10 mouse cellular contexts compared by ENCODE assay signal in the genomic region with DNA sequence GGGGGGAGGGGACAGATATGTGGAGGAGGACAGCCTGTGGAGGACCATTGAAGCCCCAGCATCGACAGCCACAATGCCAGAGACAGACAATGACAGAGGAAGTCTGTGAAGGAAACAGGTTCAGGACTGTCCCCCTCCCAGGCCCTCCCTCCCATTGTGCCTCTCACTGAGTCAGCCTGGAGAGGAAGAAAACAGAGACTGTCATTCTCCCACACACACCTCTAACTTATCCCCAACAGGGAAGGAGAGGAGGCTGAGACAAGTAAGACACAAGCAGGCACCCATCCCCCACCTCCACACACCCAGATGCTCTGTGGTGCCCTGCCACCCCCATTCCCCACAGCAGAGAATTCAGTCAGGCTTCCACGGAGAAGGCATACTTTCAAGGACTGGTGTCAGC.
DNase-seq lines count a peak whose midpoint lies in the region; ATAC-seq and TF ChIP-seq lines count a peak whose summit lies in the region.
"Had no signal": no experiment of that assay in that cellular context is flagged by ENCODE, and none has a peak within 500 bp of the region (broad histone marks: within the 10 kb centered on the region; RNA-seq: fewer than 3 reads in every experiment).

No protein-coding gene starts in this region.

- no peaks in the 10 kb centered on the region for H3K36me3 ChIP-seq in heart, embryonic 14.5 days (ENCODE audit: control insufficient read depth, insufficient read depth, low read length)
- no peaks in the 10 kb centered on the region for H3K36me3 ChIP-seq in heart, embryonic 12.5 days
- no peaks in the 10 kb centered on the region for H3K36me3 ChIP-seq in heart, embryonic 15.5 days
- H3K36me3 ChIP-seq in liver, postnatal 0 days (replicated peaks; ENCODE audit: insufficient read depth, low read length) = no peaks in the 10 kb centered on the region

- no peak for TF ChIP-seq CTCF in lung, adult 2 months (IDR thresholded peaks at IDR 0.05; ENCODE audit: insufficient read depth, low read length)
- no peak for TF ChIP-seq CTCF in liver, postnatal 0 days (IDR thresholded peaks at IDR 0.05; ENCODE audit: low read depth)

- no peak overlapping the region for H3K4me3 ChIP-seq in heart, embryonic 14.5 days (ENCODE audit: control insufficient read depth in 1 of 2, insufficient read depth in 1 of 2, low read depth in 1 of 2, low read length in 2 of 2)
- no peak overlapping the region for H3K4me3 ChIP-seq in heart, embryonic 12.5 days
- H3K4me3 ChIP-seq in lung, adult 2 months (replicated peaks; ENCODE audit: extremely low read depth, low read depth, low read length) = no peak overlapping the region
- H3K4me3 ChIP-seq in heart, embryonic 15.5 days = no peak overlapping the region
- no peak overlapping the region for H3K4me3 ChIP-seq in liver, postnatal 0 days (ENCODE audit: low read depth, low read length)

- H3K4me2 ChIP-seq in heart, embryonic 14.5 days (ENCODE audit: low read length) = no peak overlapping the region
- no peak overlapping the region for H3K4me2 ChIP-seq in heart, embryonic 12.5 days
- H3K4me2 ChIP-seq in heart, embryonic 15.5 days = no peak overlapping the region
- H3K4me2 ChIP-seq in liver, postnatal 0 days (ENCODE audit: low read depth, low read length) = peak overlapping the region; percentile 16; the same call in 1 of the 2 replicates

- peak; percentile 17 for DNase-seq in lung, postnatal 25 days (ENCODE audit: low spot score)
- no peak for DNase-seq in lung, adult 2 months
- DNase-seq in liver, postnatal 0 days = no peak
- DNase-seq in left cerebral cortex, adult 9 months (ENCODE audit: low spot score in 2 of 2) = no peak
- no peak for DNase-seq in thymus, postnatal 14 days
- DNase-seq: left cerebral cortex, postnatal 4 days had no signal

- H3K9me3 ChIP-seq in heart, embryonic 14.5 days (ENCODE audit: control insufficient read depth, low read length) = no peaks in the 10 kb centered on the region
- no peaks in the 10 kb centered on the region for H3K9me3 ChIP-seq in heart, embryonic 12.5 days (replicated peaks)
- no peaks in the 10 kb centered on the region for H3K9me3 ChIP-seq in heart, embryonic 15.5 days (replicated peaks)
- H3K9me3 ChIP-seq in liver, postnatal 0 days (ENCODE audit: low read length) = no peaks in the 10 kb centered on the region

- no peak for TF ChIP-seq EP300 in liver, postnatal 0 days (IDR thresholded peaks at IDR 0.05; ENCODE audit: low read depth)

- WGBS in heart, embryonic 14.5 days = 4% methylated on average over 2 of the region's 2 CpGs
- WGBS in heart, embryonic 12.5 days = 11% methylated on average over 2 of the region's 2 CpGs
- WGBS in lung, adult 2 months = 18% methylated on average over 2 of the region's 2 CpGs
- WGBS in heart, embryonic 15.5 days = 5% methylated on average over 2 of the region's 2 CpGs
- WGBS in liver, postnatal 0 days (ENCODE audit: insufficient replicate concordance) = 8% methylated on average over 2 of the region's 2 CpGs

- ATAC-seq in heart, embryonic 14.5 days (ENCODE audit: insufficient number of reproducible peaks, insufficient read depth, low FRiP score, low read depth) = 0 out of 2 replicates have a peak, but pooled peaks have one; percentile 42
- no peak for ATAC-seq in heart, embryonic 12.5 days (ENCODE audit: insufficient number of reproducible peaks, low FRiP score)
- ATAC-seq in heart, embryonic 15.5 days (replicated peaks; ENCODE audit: insufficient number of reproducible peaks, insufficient read depth, low FRiP score, low read depth) = peak; percentile 36; the same call in 1 of the 2 replicates
- 0 out of 2 replicates have a peak, but pooled peaks have one; percentile 16 for ATAC-seq in liver, postnatal 0 days
- ATAC-seq: CD4-positive, CD25-positive, alpha-beta regulatory T cell, adult 4 months had no signal

- no peak overlapping the region for H3K9ac ChIP-seq in heart, embryonic 14.5 days (ENCODE audit: low read length)
- H3K9ac ChIP-seq in heart, embryonic 12.5 days = no peak overlapping the region
- H3K9ac ChIP-seq in heart, embryonic 15.5 days = no peak overlapping the region
- no peak overlapping the region for H3K9ac ChIP-seq in liver, postnatal 0 days (replicated peaks)

- no peaks in the 10 kb centered on the region for H3K27me3 ChIP-seq in heart, embryonic 14.5 days (ENCODE audit: control insufficient read depth, insufficient read depth, low read length)
- no peaks in the 10 kb centered on the region for H3K27me3 ChIP-seq in heart, embryonic 12.5 days (replicated peaks)
- H3K27me3 ChIP-seq in heart, embryonic 15.5 days = no peaks in the 10 kb centered on the region
- H3K27me3 ChIP-seq in liver, postnatal 0 days (ENCODE audit: insufficient read depth, low read length) = no peaks in the 10 kb centered on the region

- H3K27ac ChIP-seq in heart, embryonic 14.5 days (replicated peaks in 1 of 2; ENCODE audit: control insufficient read depth in 1 of 2, insufficient read depth in 1 of 2, low read depth in 2 of 2, low read length in 2 of 2) = peak overlapping the region in 1 of 2 experiments; percentile 35; a peak in 1 of 4 replicates
- H3K27ac ChIP-seq in heart, embryonic 12.5 days (ENCODE audit: poor library complexity, severe bottlenecking) = no peak overlapping the region
- H3K27ac ChIP-seq in heart, embryonic 15.5 days = no peak overlapping the region
- no peak overlapping the region for H3K27ac ChIP-seq in liver, postnatal 0 days (ENCODE audit: low read depth)

- H3K4me1 ChIP-seq in heart, embryonic 14.5 days (ENCODE audit: control insufficient read depth in 2 of 2, insufficient read depth in 2 of 2, low read length in 2 of 2) = peaks cover 12 to 18% of the 10 kb centered on the region in 2 experiments
- peaks cover 34% of the 10 kb centered on the region for H3K4me1 ChIP-seq in heart, embryonic 12.5 days (replicated peaks)
- H3K4me1 ChIP-seq in lung, adult 2 months (ENCODE audit: control insufficient read depth, insufficient read depth, low read length) = peaks cover 4% of the 10 kb centered on the region; the same call in 1 of the 2 replicates
- H3K4me1 ChIP-seq in heart, embryonic 15.5 days (replicated peaks) = peaks cover 16% of the 10 kb centered on the region
- peaks cover 19% of the 10 kb centered on the region; the same call in 1 of the 2 replicates for H3K4me1 ChIP-seq in liver, postnatal 0 days (ENCODE audit: insufficient read depth)

- no peak for TF ChIP-seq POLR2A in lung, adult 2 months (IDR thresholded peaks at IDR 0.05; ENCODE audit: borderline replicate concordance, extremely low read depth, low read depth, low read length)
